Mouse (Mus musculus) natural killer cell, adult 2 months (primary cell): ENCODE data around the gene Htr3b.
A peak's percentile ranks its signal among the peaks of the same experiment; 100 is the strongest.
"Not testable (repeated sequence)": the region's sequence is repeated elsewhere in the genome, so short reads cannot be mapped to it uniquely, and the experiment has no call there.

Experiments
- DNase-seq, 2 experiments: peaks; one replicate each; pipeline ENCODE4 v3.0.0; 2022; ENCODE audit warnings: low spot score in 2 of 2

Htr3b gene

DNA sequence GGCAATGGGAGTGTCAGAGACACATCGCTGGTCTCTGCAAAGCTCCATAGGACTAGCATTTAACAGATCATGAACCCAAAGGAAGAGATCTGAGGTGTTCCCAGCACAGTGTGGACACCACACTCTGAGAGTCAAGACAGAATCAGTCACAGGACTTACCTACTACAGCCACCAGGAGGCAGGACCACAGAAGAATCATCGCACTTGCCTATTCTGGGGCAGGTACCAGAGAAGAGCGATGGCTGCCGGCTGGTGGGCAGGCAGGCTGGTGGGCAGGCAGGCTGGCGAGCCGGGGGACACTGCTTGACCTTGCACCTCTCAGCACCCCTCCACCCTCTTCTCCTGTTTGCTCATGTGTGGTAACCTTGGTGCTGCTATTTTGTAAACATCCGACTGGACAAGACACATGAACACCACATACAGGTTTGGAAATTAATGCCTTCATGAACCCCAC is at the start of gene Htr3b:
TSS of gene Htr3b (minus strand) at position 404 of the 454 bp plus-strand sequence.
- peak in 1 of 2 experiments; percentile 16 for DNase-seq

GRCm38 (mm10) chr9:48999256-48999655 is 34.5 kb upstream of the Htr3b start:
- DNase-seq = no peak

- no peak for DNase-seq
Observed at GRCm38 (mm10) chr9:48995735-48996134, 30.9 kb upstream of the Htr3b start.

GRCm38 (mm10) chr9:48994779-48995178 is 30.0 kb upstream of the Htr3b start:
- DNase-seq = no peak

- DNase-seq = no peak
Observed at GRCm38 (mm10) chr9:48991671-48992070, 26.9 kb upstream of the Htr3b start.

- DNase-seq = no peak
Observed at GRCm38 (mm10) chr9:48987201-48988101, 22.7 kb upstream of the Htr3b start.

- peak in 1 of 2 experiments; percentile 12 for DNase-seq
Observed at GRCm38 (mm10) chr9:48986616-48987141, 21.9 kb upstream of the Htr3b start.

DNA sequence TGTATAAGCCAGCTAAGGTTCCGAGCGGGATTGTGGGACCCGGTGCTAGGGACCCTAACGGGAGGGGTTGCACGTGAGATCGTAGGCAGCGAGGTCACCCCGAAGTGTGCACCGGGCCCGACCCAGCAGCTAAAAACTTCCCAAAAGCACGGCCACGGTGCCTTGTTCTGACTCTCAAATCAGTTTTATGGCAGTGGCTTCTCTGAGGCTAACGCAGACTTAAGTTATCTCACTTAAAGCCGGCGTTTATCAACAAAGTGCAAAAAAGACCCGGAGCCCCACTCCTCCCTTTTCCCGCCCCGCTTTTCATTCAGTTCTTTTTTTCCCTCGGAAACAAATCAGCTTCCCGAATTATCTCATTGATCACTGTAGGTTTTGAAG is 20.9 kb upstream of the Htr3b start:
- DNase-seq = no peak

DNA sequence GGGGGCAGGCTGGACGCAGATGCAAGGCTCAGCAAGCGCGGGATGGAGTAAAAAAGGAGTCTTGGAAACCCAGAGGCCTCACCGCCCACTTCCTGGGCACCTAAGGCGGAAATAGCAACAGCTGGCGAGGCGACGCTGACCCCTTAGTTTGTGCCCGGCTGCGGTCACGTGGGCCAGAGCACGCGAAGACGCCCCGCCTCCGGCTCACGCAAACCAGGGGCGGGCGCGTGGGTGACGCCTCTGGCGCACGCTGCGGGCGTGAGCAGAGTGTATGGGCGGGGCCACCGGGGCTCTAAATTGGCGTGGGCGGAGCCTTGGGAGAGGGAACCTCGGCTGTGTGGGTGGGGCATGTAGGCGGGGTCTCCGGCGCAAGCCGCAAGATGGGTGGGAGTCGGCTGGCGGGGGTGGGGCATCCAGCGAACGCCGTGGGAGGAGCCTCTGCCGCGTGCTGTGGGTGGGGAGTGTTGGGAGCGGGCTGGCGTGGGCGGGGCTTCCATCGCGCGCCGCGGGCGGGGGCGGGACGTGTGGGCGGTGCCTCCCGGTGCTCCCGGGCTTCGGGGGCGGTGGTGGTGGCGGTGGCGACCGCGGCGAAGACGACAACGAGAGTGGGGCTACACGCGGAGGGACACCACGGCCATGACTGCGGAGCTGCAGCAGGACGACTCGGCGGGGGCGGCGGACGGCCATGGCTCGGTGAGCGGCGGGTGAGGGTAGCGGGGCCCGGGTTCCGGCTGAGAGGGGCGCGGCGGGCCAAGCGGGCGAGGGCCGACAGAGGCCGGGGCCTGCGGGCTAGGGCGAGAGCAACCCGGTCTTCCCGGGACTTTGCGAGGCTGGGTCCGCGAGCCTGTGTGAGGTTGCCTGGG is 20.3 kb upstream of the Htr3b start, which contains the start of gene Usp28:
TSS of gene Usp28 (plus strand) at position 531 of the 863 bp plus-strand sequence.
- DNase-seq = peak; percentile 100

GRCm38 (mm10) chr9:48984320-48984844 is 19.6 kb upstream of the Htr3b start:
- DNase-seq = peak in 1 of 2 experiments; percentile 50

GRCm38 (mm10) chr9:48983801-48984200 is 19.0 kb upstream of the Htr3b start:
- DNase-seq = not testable (repeated sequence)

GRCm38 (mm10) chr9:48981827-48982226 is 17.0 kb upstream of the Htr3b start:
- DNase-seq = no peak

DNA sequence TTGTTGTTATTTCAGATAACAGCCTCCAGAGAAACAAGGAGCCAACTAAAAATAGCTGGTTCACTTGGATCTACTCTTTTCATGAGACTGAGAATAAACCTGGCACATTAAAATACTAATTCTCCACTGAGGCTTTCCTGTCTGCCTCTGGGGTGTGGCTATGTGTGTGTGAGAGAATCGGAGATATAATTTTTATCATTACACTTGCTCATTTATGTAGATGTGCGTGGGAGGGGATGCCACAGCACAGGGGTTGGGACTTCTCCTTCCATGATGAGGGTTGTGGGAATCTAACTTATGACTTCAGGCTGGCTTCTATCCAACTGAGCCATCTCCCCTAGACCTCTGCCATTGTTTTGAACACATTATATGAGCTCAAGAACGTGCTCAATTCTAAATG is 16.0 kb upstream of the Htr3b start:
- no peak for DNase-seq

- no peak for DNase-seq
Observed at GRCm38 (mm10) chr9:48980371-48980770, 15.6 kb upstream of the Htr3b start.

GRCm38 (mm10) chr9:48976661-48977355 is 12.0 kb upstream of the Htr3b start:
- DNase-seq = no peak

GRCm38 (mm10) chr9:48972494-48972893 is 7.7 kb upstream of the Htr3b start:
- DNase-seq = no peak

GRCm38 (mm10) chr9:48962131-48962530 is 2.7 kb downstream of the Htr3b start:
- no peak for DNase-seq

- DNase-seq = no peak
Observed at GRCm38 (mm10) chr9:48961314-48961713, 3.5 kb downstream of the Htr3b start.

- DNase-seq = no peak
Observed at GRCm38 (mm10) chr9:48947565-48947964, 17.2 kb downstream of the Htr3b start.

GRCm38 (mm10) chr9:48942349-48942748 is 22.4 kb downstream of the Htr3b start:
- DNase-seq = no peak

- DNase-seq = no peak
Observed at GRCm38 (mm10) chr9:48929436-48929835, 35.4 kb downstream of the Htr3b start.
